Mouse (Mus musculus) colon, adult 2 months (tissue): Measurements from ENCODE around the gene Gm3376. TPM values are rescaled to one million over a fixed set of nuclear protein-coding genes. Genes with fewer than 3 reads are reported as not detected.

Experiments used
- polyA plus RNA-seq: library from polyadenylated mRNA; depleted of rRNA; stranded (reverse); fragments of >200 nt; gene quantifications from 2 replicates; pipeline ENCODE4 v1.2.3, GENCODE M21; 2012; rRNA removed

Gene Gm3376
- not detected in 2 replicates for polyA plus RNA-seq

GRCm38 (mm10) chrY:3771373-3771772 lies at the start of gene Gm3376:
Gene Gm3376 (plus strand): TSS chrY:3771673.

